Mouse (Mus musculus): ENCODE data around the gene Rasef. TPM values are rescaled to one million over a fixed set of nuclear protein-coding genes. Genes with fewer than 3 reads are reported as not detected.
"Not testable (repeated sequence)": the region's sequence is repeated elsewhere in the genome, so short reads cannot be mapped to it uniquely, and the experiment has no call there.

Gene Rasef
- polyA plus RNA-seq, 1 experiment from 2014 or later: 9.9 TPM

GRCm38 (mm10) chr4:73768156-73768555, 22.6 kb downstream of the Rasef start:
- ATAC-seq (ENCODE audit: low FRiP score, low TSS enrichment): no peak
- TF ChIP-seq EP300 (optimal IDR thresholded peaks at IDR 0.05): no peak
- TF ChIP-seq CTCF (IDR thresholded peaks at IDR 0.05; ENCODE audit: low read depth): no peak
- Histone ChIP-seq H3K27me3 (ENCODE audit: control insufficient read depth, insufficient read depth, low read length) (no peaks in the 10 kb centered on the region), H3K4me2 (replicated peaks; ENCODE audit: low read depth) (no peak overlapping the region), H3K9ac (ENCODE audit: low read length) (no peak overlapping the region), H3K9me3 (ENCODE audit: control insufficient read depth, low read length) (no peaks in the 10 kb centered on the region), H3K4me3 (ENCODE audit: low read depth, low read length) (no peak overlapping the region), H3K36me3 (ENCODE audit: control insufficient read depth, insufficient read depth, low read length) (no peaks in the 10 kb centered on the region), H3K4me1 (replicated peaks; ENCODE audit: control insufficient read depth, insufficient read depth) (no peaks in the 10 kb centered on the region), H3K27ac (replicated peaks) (no peak overlapping the region)
- DNase-seq (ENCODE audit: low spot score): no peak
- 79% methylated on average over 3 of the region's 3 CpGs for WGBS

GRCm38 (mm10) chr4:73748219-73748618, 42.6 kb downstream of the Rasef start:
- no peaks in the 10 kb centered on the region for H3K27me3 ChIP-seq (ENCODE audit: control insufficient read depth, insufficient read depth, low read length)
- H3K27ac ChIP-seq (replicated peaks): no peak overlapping the region
- no peaks in the 10 kb centered on the region for H3K36me3 ChIP-seq (ENCODE audit: control insufficient read depth, insufficient read depth, low read length)
- TF ChIP-seq CTCF (IDR thresholded peaks at IDR 0.05; ENCODE audit: low read depth) (no peak), EP300 (optimal IDR thresholded peaks at IDR 0.05) (no peak)
- no peaks in the 10 kb centered on the region for H3K9me3 ChIP-seq (ENCODE audit: control insufficient read depth, low read length)
- H3K9ac ChIP-seq (ENCODE audit: low read length): no peak overlapping the region
- no peaks in the 10 kb centered on the region for H3K4me1 ChIP-seq (replicated peaks; ENCODE audit: control insufficient read depth, insufficient read depth)
- no peak overlapping the region for H3K4me2 ChIP-seq (replicated peaks; ENCODE audit: low read depth)
- no peak for DNase-seq (ENCODE audit: low spot score)
- 85% methylated on average over 5 of the region's 5 CpGs for WGBS
- ATAC-seq (ENCODE audit: low FRiP score, low TSS enrichment): no peak
- H3K4me3 ChIP-seq (ENCODE audit: low read depth, low read length): no peak overlapping the region

- 85% methylated on average over 3 of the region's 3 CpGs for WGBS
- no peak overlapping the region for H3K27ac ChIP-seq (replicated peaks)
- no peak overlapping the region for H3K4me2 ChIP-seq (replicated peaks; ENCODE audit: low read depth)
- TF ChIP-seq CTCF (IDR thresholded peaks at IDR 0.05; ENCODE audit: low read depth) (no peak), EP300 (optimal IDR thresholded peaks at IDR 0.05) (no peak)
- no peaks in the 10 kb centered on the region for H3K27me3 ChIP-seq (ENCODE audit: control insufficient read depth, insufficient read depth, low read length)
- no peaks in the 10 kb centered on the region for H3K36me3 ChIP-seq (ENCODE audit: control insufficient read depth, insufficient read depth, low read length)
- no peaks in the 10 kb centered on the region for H3K9me3 ChIP-seq (ENCODE audit: control insufficient read depth, low read length)
- no peaks in the 10 kb centered on the region for H3K4me1 ChIP-seq (replicated peaks; ENCODE audit: control insufficient read depth, insufficient read depth)
- H3K9ac ChIP-seq (ENCODE audit: low read length): no peak overlapping the region
- ATAC-seq (ENCODE audit: low FRiP score, low TSS enrichment) (no peak), DNase-seq (ENCODE audit: low spot score) (no peak)
- no peak overlapping the region for H3K4me3 ChIP-seq (ENCODE audit: low read depth, low read length)
Observed at GRCm38 (mm10) chr4:73739439-73739838, 51.4 kb downstream of the Rasef start.

GRCm38 (mm10) chr4:73719819-73720218, 71.0 kb downstream of the Rasef start:
- Histone ChIP-seq H3K4me2 (replicated peaks; ENCODE audit: low read depth) (no peak overlapping the region), H3K27ac (replicated peaks) (no peak overlapping the region), H3K4me3 (ENCODE audit: low read depth, low read length) (no peak overlapping the region), H3K4me1 (replicated peaks; ENCODE audit: control insufficient read depth, insufficient read depth) (no peaks in the 10 kb centered on the region), H3K9me3 (ENCODE audit: control insufficient read depth, low read length) (no peaks in the 10 kb centered on the region), H3K9ac (ENCODE audit: low read length) (no peak overlapping the region), H3K36me3 (ENCODE audit: control insufficient read depth, insufficient read depth, low read length) (no peaks in the 10 kb centered on the region), H3K27me3 (ENCODE audit: control insufficient read depth, insufficient read depth, low read length) (no peaks in the 10 kb centered on the region)
- no peak for ATAC-seq (ENCODE audit: low FRiP score, low TSS enrichment)
- DNase-seq (ENCODE audit: low spot score): no peak
- TF ChIP-seq CTCF (IDR thresholded peaks at IDR 0.05; ENCODE audit: low read depth): no peak
- TF ChIP-seq EP300 (optimal IDR thresholded peaks at IDR 0.05): no peak

- no peaks in the 10 kb centered on the region for H3K4me1 ChIP-seq (replicated peaks; ENCODE audit: control insufficient read depth, insufficient read depth)
- no peak overlapping the region for H3K4me2 ChIP-seq (replicated peaks; ENCODE audit: low read depth)
- no peak overlapping the region for H3K4me3 ChIP-seq (ENCODE audit: low read depth, low read length)
- H3K9ac ChIP-seq (ENCODE audit: low read length): no peak overlapping the region
- WGBS: 82% methylated on average over 1 of the region's 1 CpGs
- no peak for TF ChIP-seq EP300 (optimal IDR thresholded peaks at IDR 0.05)
- TF ChIP-seq CTCF (IDR thresholded peaks at IDR 0.05; ENCODE audit: low read depth): no peak
- H3K27me3 ChIP-seq (ENCODE audit: control insufficient read depth, insufficient read depth, low read length): no peaks in the 10 kb centered on the region
- no peaks in the 10 kb centered on the region for H3K9me3 ChIP-seq (ENCODE audit: control insufficient read depth, low read length)
- ATAC-seq (ENCODE audit: low FRiP score, low TSS enrichment) (no peak), DNase-seq (ENCODE audit: low spot score) (no peak)
- no peaks in the 10 kb centered on the region for H3K36me3 ChIP-seq (ENCODE audit: control insufficient read depth, insufficient read depth, low read length)
- no peak overlapping the region for H3K27ac ChIP-seq (replicated peaks)
Observed at GRCm38 (mm10) chr4:73718761-73719160, 72.0 kb downstream of the Rasef start.

- not testable (repeated sequence) for H3K4me2 ChIP-seq (replicated peaks; ENCODE audit: low read depth); H3K36me3 ChIP-seq (ENCODE audit: control insufficient read depth, insufficient read depth, low read length); DNase-seq (ENCODE audit: low spot score); H3K27ac ChIP-seq (replicated peaks); H3K4me3 ChIP-seq (ENCODE audit: low read depth, low read length); H3K4me1 ChIP-seq (replicated peaks; ENCODE audit: control insufficient read depth, insufficient read depth); H3K27me3 ChIP-seq (ENCODE audit: control insufficient read depth, insufficient read depth, low read length); H3K9me3 ChIP-seq (ENCODE audit: control insufficient read depth, low read length); ATAC-seq (ENCODE audit: low FRiP score, low TSS enrichment); H3K9ac ChIP-seq (ENCODE audit: low read length)
- WGBS: no CpG with 5 or more reads among the region's 4 CpGs
Observed at GRCm38 (mm10) chr4:73683216-73683615, 107.6 kb downstream of the Rasef start, which contains the start of gene Gm428. Gm428 (plus strand) TSS chr4:73683516.

- not testable (repeated sequence) for H3K4me1 ChIP-seq (replicated peaks; ENCODE audit: control insufficient read depth, insufficient read depth); H3K27ac ChIP-seq (replicated peaks); H3K36me3 ChIP-seq (ENCODE audit: control insufficient read depth, insufficient read depth, low read length); ATAC-seq (ENCODE audit: low FRiP score, low TSS enrichment); H3K9ac ChIP-seq (ENCODE audit: low read length); H3K4me3 ChIP-seq (ENCODE audit: low read depth, low read length); DNase-seq (ENCODE audit: low spot score); H3K9me3 ChIP-seq (ENCODE audit: control insufficient read depth, low read length); H3K27me3 ChIP-seq (ENCODE audit: control insufficient read depth, insufficient read depth, low read length); H3K4me2 ChIP-seq (replicated peaks; ENCODE audit: low read depth)
- no CpG with 5 or more reads among the region's 4 CpGs for WGBS
Observed at GRCm38 (mm10) chr4:73668054-73668453, 122.7 kb downstream of the Rasef start, which contains the start of gene Gm11239. Gm11239 (plus strand) TSS chr4:73668354.

Data from stomach, postnatal 0 days (tissue).